ENCODE assay signal across 9 mouse cellular contexts in genomic region chr3:103790346-103791145, GRCm38 (mm10). TPM values are rescaled to one million over a fixed set of nuclear protein-coding genes. Genes with fewer than 3 reads are reported as not detected.
A peak's percentile ranks its signal among the peaks of the same experiment; 100 is the strongest.
DNase-seq lines count a peak whose midpoint lies in the region; ATAC-seq and TF ChIP-seq lines count a peak whose summit lies in the region.
"Had no signal": no experiment of that assay in that cellular context is flagged by ENCODE, and none has a peak within 500 bp of the region (broad histone marks: within the 10 kb centered on the region; RNA-seq: fewer than 3 reads in every experiment).

No protein-coding gene starts in this region.

- no peak for DNase-seq in cerebellum, postnatal 25 days
- peak; percentile 40 for DNase-seq in urinary bladder, postnatal 14 days (ENCODE audit: low spot score)
- DNase-seq in urinary bladder, postnatal 10 days (ENCODE audit: low spot score): no peak
- DNase-seq in spleen, adult 2 months (ENCODE audit: low read depth in 1 of 2, low spot score in 2 of 2): peak in 1 of 2 experiments; percentile 37

- peak; percentile 42 for ATAC-seq in cerebellum, adult (ENCODE audit: insufficient number of reproducible peaks, low FRiP score, low TSS enrichment)
- peak; percentile 17; the same call in 1 of the 2 replicates for ATAC-seq in erythroid progenitor cell, adult 5-6 weeks (replicated peaks; ENCODE audit: low FRiP score, poor library complexity, severe bottlenecking)
- ATAC-seq in hindbrain, embryonic 16.5 days: peak; percentile 84
- peak; percentile 79 for ATAC-seq in lung, embryonic 15.5 days (ENCODE audit: borderline replicate concordance, extremely low read depth, low FRiP score, low TSS enrichment)

- H3K4me3 ChIP-seq in hindbrain, embryonic 16.5 days (ENCODE audit: low read length): peak overlapping the region; percentile 85
- peak overlapping the region; percentile 99 for H3K4me3 ChIP-seq in lung, embryonic 15.5 days
- peak overlapping the region; percentile 98 for H3K4me3 ChIP-seq in spleen, adult 2 months (ENCODE audit: extremely low read depth, insufficient read depth, insufficient read length)

- no peak for TF ChIP-seq POLR2A in spleen, adult 2 months (IDR thresholded peaks at IDR 0.05; ENCODE audit: low read depth, low read length)

- peak overlapping the region; percentile 94 for H3K27ac ChIP-seq in hindbrain, embryonic 16.5 days (ENCODE audit: low read depth, low read length)
- peak overlapping the region; percentile 92 for H3K27ac ChIP-seq in lung, embryonic 15.5 days
- H3K27ac ChIP-seq in spleen, adult 2 months (ENCODE audit: insufficient read depth, low read length): peak overlapping the region; percentile 97

- H3K27me3 ChIP-seq in hindbrain, embryonic 16.5 days (replicated peaks; ENCODE audit: control insufficient read depth, insufficient read depth, low read length): no peaks in the 10 kb centered on the region
- H3K27me3 ChIP-seq in lung, embryonic 15.5 days: no peaks in the 10 kb centered on the region
- H3K27me3 ChIP-seq in spleen, adult 2 months (ENCODE audit: control insufficient read depth, insufficient read depth, low read length): no peaks in the 10 kb centered on the region

- H3K9ac ChIP-seq in hindbrain, embryonic 16.5 days (ENCODE audit: low read depth, low read length): peak overlapping the region; percentile 99
- H3K9ac ChIP-seq in lung, embryonic 15.5 days: peak overlapping the region; percentile 91

- TF ChIP-seq CTCF in spleen, adult 2 months (IDR thresholded peaks at IDR 0.05; ENCODE audit: extremely low read depth, insufficient read depth, insufficient read length, insufficient replicate concordance): no peak

- H3K9me3 ChIP-seq in hindbrain, embryonic 16.5 days (ENCODE audit: control insufficient read depth, low read length): no peaks in the 10 kb centered on the region
- no peaks in the 10 kb centered on the region for H3K9me3 ChIP-seq in lung, embryonic 15.5 days

- H3K4me1 ChIP-seq in hindbrain, embryonic 16.5 days (ENCODE audit: control insufficient read depth, insufficient read depth, low read depth, low read length): peaks cover 18% of the 10 kb centered on the region
- H3K4me1 ChIP-seq in lung, embryonic 15.5 days: peaks cover 26% of the 10 kb centered on the region
- peaks cover 20% of the 10 kb centered on the region for H3K4me1 ChIP-seq in spleen, adult 2 months (ENCODE audit: control insufficient read depth, insufficient read depth, insufficient read length)

- under 1% methylated on average over 31 of the region's 61 CpGs for WGBS in hindbrain, embryonic 16.5 days
- under 1% methylated on average over 45 of the region's 61 CpGs for WGBS in lung, embryonic 15.5 days
- 1% methylated on average over 59 of the region's 61 CpGs for WGBS in spleen, adult 2 months

- H3K36me3 ChIP-seq in hindbrain, embryonic 16.5 days (ENCODE audit: control insufficient read depth, insufficient read depth, low read length): no peaks in the 10 kb centered on the region
- H3K36me3 ChIP-seq in lung, embryonic 15.5 days: no peaks in the 10 kb centered on the region
- no peaks in the 10 kb centered on the region; the same call in 1 of the 2 replicates for H3K36me3 ChIP-seq in spleen, adult 2 months (ENCODE audit: control insufficient read depth, insufficient read depth, low read length)

- peak overlapping the region; percentile 69 for H3K4me2 ChIP-seq in hindbrain, embryonic 16.5 days (ENCODE audit: low read length)
- H3K4me2 ChIP-seq in lung, embryonic 15.5 days: peak overlapping the region; percentile 75

RNA-seq across cellular contexts. Expression of gene Hipk1, which starts 0.8 kb away (rescaled TPM):
- total RNA-seq in erythroid progenitor cell, adult 5-6 weeks (2015; ENCODE audit: low replicate concordance): 303 and 379 TPM in 2 replicates
- total RNA-seq in erythroid progenitor cell, adult 5-6 weeks (2017; ENCODE audit: low replicate concordance): 286 and 299 TPM in 2 replicates
- polyA plus RNA-seq in hindbrain, embryonic 16.5 days (2015; fragmentation: Nextera tagmentation; extraction: Ambion mirVana): 8.9 and 10.1 TPM in 2 replicates
- 11.0 and 11.6 TPM in 2 replicates for polyA plus RNA-seq in lung, embryonic 15.5 days (2015; fragmentation: Nextera tagmentation; extraction: Ambion mirVana)
- polyA plus RNA-seq in spleen, adult 2 months (2012; rRNA removed): 72.4 and 84.4 TPM in 2 replicates

RNA-seq across cellular contexts. Expression of gene Dclre1b, which starts 18.7 kb away (rescaled TPM):
- 14.3 and 22.0 TPM in 2 replicates for total RNA-seq in erythroid progenitor cell, adult 5-6 weeks (2015; ENCODE audit: low replicate concordance)
- 13.4 and 23.0 TPM in 2 replicates for total RNA-seq in erythroid progenitor cell, adult 5-6 weeks (2017; ENCODE audit: low replicate concordance)
- 16.9 and 17.0 TPM in 2 replicates for polyA plus RNA-seq in hindbrain, embryonic 16.5 days (2015; fragmentation: Nextera tagmentation; extraction: Ambion mirVana)
- polyA plus RNA-seq in lung, embryonic 15.5 days (2015; fragmentation: Nextera tagmentation; extraction: Ambion mirVana): 30.5 and 31.2 TPM in 2 replicates
- polyA plus RNA-seq in spleen, adult 2 months (2012; rRNA removed): 16.2 and 18.8 TPM in 2 replicates

RNA-seq across cellular contexts. Expression of gene Ap4b1, which starts 18.8 kb away (rescaled TPM):
- 31.4 and 43.6 TPM in 2 replicates for total RNA-seq in erythroid progenitor cell, adult 5-6 weeks (2015; ENCODE audit: low replicate concordance)
- 36.1 and 43.8 TPM in 2 replicates for total RNA-seq in erythroid progenitor cell, adult 5-6 weeks (2017; ENCODE audit: low replicate concordance)
- 22.1 and 26.0 TPM in 2 replicates for polyA plus RNA-seq in hindbrain, embryonic 16.5 days (2015; fragmentation: Nextera tagmentation; extraction: Ambion mirVana)
- polyA plus RNA-seq in lung, embryonic 15.5 days (2015; fragmentation: Nextera tagmentation; extraction: Ambion mirVana): 19.6 and 21.0 TPM in 2 replicates
- polyA plus RNA-seq in spleen, adult 2 months (2012; rRNA removed): 14.5 and 14.7 TPM in 2 replicates

RNA-seq across cellular contexts. Expression of gene Gm43064, which starts 18.8 kb away (rescaled TPM):
- total RNA-seq in erythroid progenitor cell, adult 5-6 weeks (2015; ENCODE audit: low replicate concordance): 3.2 and 21.4 TPM in 2 replicates
- 7.6 TPM in 1 of 2 replicates, not detected in the other for total RNA-seq in erythroid progenitor cell, adult 5-6 weeks (2017; ENCODE audit: low replicate concordance)
- polyA plus RNA-seq in hindbrain, embryonic 16.5 days (2015; fragmentation: Nextera tagmentation; extraction: Ambion mirVana): 0.24 TPM in 1 of 2 replicates, not detected in the other
- polyA plus RNA-seq in lung, embryonic 15.5 days (2015; fragmentation: Nextera tagmentation; extraction: Ambion mirVana): 0.24 and 0.35 TPM in 2 replicates
- 0.40 and 0.66 TPM in 2 replicates for polyA plus RNA-seq in spleen, adult 2 months (2012; rRNA removed)
- polyA plus RNA-seq: large intestine, adult 2 months had no signal

RNA-seq across cellular contexts. Expression of gene Bcl2l15, which starts 41.9 kb away (rescaled TPM):
- total RNA-seq in erythroid progenitor cell, adult 5-6 weeks (2015; ENCODE audit: low replicate concordance): 5.4 and 12.3 TPM in 2 replicates
- 1.7 and 5.3 TPM in 2 replicates for total RNA-seq in erythroid progenitor cell, adult 5-6 weeks (2017; ENCODE audit: low replicate concordance)
- polyA plus RNA-seq in hindbrain, embryonic 16.5 days (2015; fragmentation: Nextera tagmentation; extraction: Ambion mirVana): 0.33 and 0.40 TPM in 2 replicates
- 0.09 TPM in 1 of 2 replicates, not detected in the other for polyA plus RNA-seq in lung, embryonic 15.5 days (2015; fragmentation: Nextera tagmentation; extraction: Ambion mirVana)
- polyA plus RNA-seq in spleen, adult 2 months (2012; rRNA removed): 0.13 and 0.18 TPM in 2 replicates

Comparison
In these comparisons a context has a peak if more than half of its experiments do, and no peak if none do; other contexts are left out.
1. ATAC-seq: peak in every context shown above with its lines; median percentile 84 in hindbrain, embryonic 16.5 days; 79 in lung, embryonic 15.5 days; 42 in cerebellum, adult; 17 in erythroid progenitor cell, adult 5-6 weeks.